Mouse (Mus musculus) liver, postnatal 0 days (tissue): ENCODE results near the gene Atp6v0a4.

Experiments
- CTCF ChIP-seq: sonication (generic); IDR thresholded peaks from 2 replicates; pipeline ENCODE4 v1.5.1; 2016; ENCODE audit warnings: antibody characterized with exemption, low read depth
- EP300 ChIP-seq: IDR thresholded peaks from 2 replicates; pipeline ENCODE4 v1.6.1; 2016; ENCODE audit warnings: antibody characterized with exemption, low read depth, mild to moderate bottlenecking

- TF ChIP-seq CTCF = no peak
- no peak for TF ChIP-seq EP300
Measured at GRCm38 (mm10) chr6:38144161-38144998, 20.0 kb upstream of the Atp6v0a4 start.
